Mouse (Mus musculus): Measurements from ENCODE around the gene Hcfc1r1. TPM values are rescaled to one million over a fixed set of nuclear protein-coding genes. Genes with fewer than 3 reads are reported as not detected.
A peak's percentile ranks its signal among the peaks of the same experiment; 100 is the strongest.

The Hcfc1r1 gene
- polyA plus RNA-seq, 1 experiment from 2014 or later: 389 TPM

DNA sequence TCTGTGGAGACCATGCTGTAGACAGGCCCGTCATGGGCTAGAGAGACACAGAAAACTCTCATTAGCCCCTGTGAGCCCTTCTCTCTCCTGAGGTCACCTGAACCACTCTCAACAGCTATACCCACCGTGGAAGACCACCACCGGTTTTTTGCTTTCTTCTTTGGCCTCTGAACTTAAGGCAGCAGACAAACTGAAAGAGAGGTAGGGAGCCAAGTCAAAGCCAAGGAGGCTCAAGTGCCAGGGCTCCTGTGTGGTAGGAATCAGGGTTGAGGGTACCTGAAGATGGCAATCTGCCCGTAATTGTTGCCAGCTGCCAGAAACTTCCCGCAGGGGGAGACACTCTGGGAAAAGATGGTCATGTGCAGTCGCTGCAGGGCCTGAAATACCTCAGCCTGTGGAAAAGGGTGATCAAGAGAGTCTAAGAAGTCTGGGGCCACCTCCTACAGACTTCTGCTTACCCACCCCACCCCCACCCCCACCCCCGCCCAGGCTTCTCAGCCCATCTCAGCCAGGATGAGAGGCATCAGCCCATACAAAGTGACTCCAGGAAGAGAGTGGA is 2.8 kb upstream of the Hcfc1r1 start:
- H3K4me3 ChIP-seq (ENCODE audit: low read depth, low read length): no peak overlapping the region
- no peak overlapping the region for H3K27ac ChIP-seq (ENCODE audit: low read depth, low read length)
- H3K9me3 ChIP-seq (replicated peaks; ENCODE audit: control insufficient read depth, low read length): no peaks in the 10 kb centered on the region
- H3K36me3 ChIP-seq (ENCODE audit: control insufficient read depth, insufficient read depth, low read length): peaks cover 23% of the 10 kb centered on the region
- H3K9ac ChIP-seq (ENCODE audit: low read depth, low read length): no peak overlapping the region
- ATAC-seq (replicated peaks; ENCODE audit: insufficient number of reproducible peaks, low FRiP score, low TSS enrichment): no peak
- H3K4me2 ChIP-seq: no peak overlapping the region
- 88% methylated on average over 7 of the region's 7 CpGs for WGBS (ENCODE audit: insufficient replicate concordance)
- H3K4me1 ChIP-seq (ENCODE audit: control insufficient read depth, insufficient read depth, low read length): peaks cover 15% of the 10 kb centered on the region
- H3K27me3 ChIP-seq (ENCODE audit: control insufficient read depth, insufficient read depth, low read length): no peaks in the 10 kb centered on the region

DNA sequence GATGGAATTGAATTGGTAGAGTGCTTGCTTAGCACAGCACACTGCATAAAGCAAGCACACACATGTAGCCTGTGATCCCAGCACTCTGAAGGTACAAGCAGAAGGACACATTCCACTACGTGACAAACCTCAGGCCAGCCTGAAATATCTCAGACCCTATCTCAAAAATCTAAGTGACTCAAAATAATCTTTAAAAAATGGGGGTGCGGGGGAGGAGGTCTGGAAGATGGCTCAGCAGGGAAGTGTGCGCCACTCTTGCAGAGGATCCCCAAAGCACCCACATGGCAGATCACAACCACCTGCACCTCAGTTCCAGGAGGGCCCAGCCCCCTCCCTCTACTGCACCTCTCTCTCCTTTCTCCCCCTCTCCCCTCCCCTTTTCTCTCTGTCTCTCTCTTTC is 1.9 kb upstream of the Hcfc1r1 start:
- no peaks in the 10 kb centered on the region for H3K9me3 ChIP-seq (replicated peaks; ENCODE audit: control insufficient read depth, low read length)
- H3K4me2 ChIP-seq: no peak overlapping the region
- H3K36me3 ChIP-seq (ENCODE audit: control insufficient read depth, insufficient read depth, low read length): peaks cover 20% of the 10 kb centered on the region
- ATAC-seq (replicated peaks; ENCODE audit: insufficient number of reproducible peaks, low FRiP score, low TSS enrichment): no peak
- no peak overlapping the region for H3K27ac ChIP-seq (ENCODE audit: low read depth, low read length)
- no peak overlapping the region for H3K9ac ChIP-seq (ENCODE audit: low read depth, low read length)
- no peaks in the 10 kb centered on the region for H3K27me3 ChIP-seq (ENCODE audit: control insufficient read depth, insufficient read depth, low read length)
- H3K4me1 ChIP-seq (ENCODE audit: control insufficient read depth, insufficient read depth, low read length): peaks cover 21% of the 10 kb centered on the region
- 89% methylated on average over 3 of the region's 3 CpGs for WGBS (ENCODE audit: insufficient replicate concordance)
- no peak overlapping the region for H3K4me3 ChIP-seq (ENCODE audit: low read depth, low read length)

DNA sequence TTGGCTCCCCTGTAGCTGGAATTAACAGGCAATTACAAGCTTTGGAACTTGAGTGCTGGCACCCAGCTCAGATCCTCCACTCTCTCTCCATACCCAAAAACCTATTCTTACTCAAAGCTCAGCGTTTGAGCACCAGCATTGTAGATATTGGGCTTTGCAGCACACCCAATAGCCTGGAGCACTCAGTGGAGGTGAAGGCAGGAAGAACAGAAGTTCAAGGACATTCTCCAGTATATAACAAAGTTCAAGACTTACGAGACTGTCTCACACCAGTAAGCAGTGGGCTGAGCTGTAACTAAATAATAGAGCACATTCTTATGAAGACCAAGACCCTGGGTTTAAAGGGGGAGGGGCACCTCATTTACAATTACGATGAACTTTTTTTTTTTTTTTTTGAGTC is 635 bp upstream of the Hcfc1r1 start:
- Histone ChIP-seq H3K4me2 (peak overlapping the region; percentile 95), H3K27me3 (ENCODE audit: control insufficient read depth, insufficient read depth, low read length) (no peaks in the 10 kb centered on the region), H3K4me1 (ENCODE audit: control insufficient read depth, insufficient read depth, low read length) (peaks cover 21% of the 10 kb centered on the region), H3K27ac (ENCODE audit: low read depth, low read length) (no peak overlapping the region), H3K9ac (ENCODE audit: low read depth, low read length) (peak overlapping the region; percentile 39; the same call in 1 of the 2 replicates), H3K9me3 (replicated peaks; ENCODE audit: control insufficient read depth, low read length) (no peaks in the 10 kb centered on the region), H3K36me3 (ENCODE audit: control insufficient read depth, insufficient read depth, low read length) (peaks cover 16% of the 10 kb centered on the region), H3K4me3 (ENCODE audit: low read depth, low read length) (peak overlapping the region; percentile 73)
- 56% methylated on average over 3 of the region's 3 CpGs for WGBS (ENCODE audit: insufficient replicate concordance)
- ATAC-seq (replicated peaks; ENCODE audit: insufficient number of reproducible peaks, low FRiP score, low TSS enrichment): no peak

DNA sequence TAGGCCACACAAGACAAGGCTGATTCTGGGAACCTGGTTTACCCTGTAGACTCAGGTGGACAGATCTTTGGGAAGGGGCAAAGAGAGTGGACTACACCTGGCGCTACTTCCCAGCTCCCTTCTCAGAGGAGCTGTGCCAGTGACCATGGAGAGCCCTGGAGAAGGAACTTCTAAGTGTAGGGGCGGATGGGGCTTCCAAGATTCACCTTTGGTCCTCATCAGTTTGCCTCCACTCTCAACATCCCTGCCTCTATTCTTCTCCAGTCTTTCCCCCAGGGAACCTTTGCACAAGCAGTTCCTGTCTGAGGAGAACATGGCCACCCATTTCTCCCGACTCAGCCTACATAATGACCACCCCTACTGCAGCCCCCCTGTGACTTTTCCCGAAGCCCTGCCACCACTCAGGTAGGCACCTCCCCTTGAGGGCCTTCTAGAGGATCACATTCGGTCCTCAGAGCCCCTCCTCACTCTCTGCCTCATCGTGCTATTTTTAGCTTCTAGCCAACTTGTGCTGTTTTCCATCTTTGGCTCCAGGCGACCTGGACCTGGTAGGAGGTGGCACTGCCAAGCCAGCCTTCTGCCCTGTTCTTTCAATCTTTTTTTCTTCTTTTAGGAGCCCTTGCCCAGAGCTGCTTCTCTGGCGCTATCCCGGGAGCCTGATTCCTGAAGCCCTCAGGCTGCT is 1.0 kb downstream of the Hcfc1r1 start:
- no peak for ATAC-seq (replicated peaks; ENCODE audit: insufficient number of reproducible peaks, low FRiP score, low TSS enrichment)
- Histone ChIP-seq H3K9me3 (replicated peaks; ENCODE audit: control insufficient read depth, low read length) (no peaks in the 10 kb centered on the region), H3K27ac (ENCODE audit: low read depth, low read length) (peak overlapping the region; percentile 95)

DNA sequence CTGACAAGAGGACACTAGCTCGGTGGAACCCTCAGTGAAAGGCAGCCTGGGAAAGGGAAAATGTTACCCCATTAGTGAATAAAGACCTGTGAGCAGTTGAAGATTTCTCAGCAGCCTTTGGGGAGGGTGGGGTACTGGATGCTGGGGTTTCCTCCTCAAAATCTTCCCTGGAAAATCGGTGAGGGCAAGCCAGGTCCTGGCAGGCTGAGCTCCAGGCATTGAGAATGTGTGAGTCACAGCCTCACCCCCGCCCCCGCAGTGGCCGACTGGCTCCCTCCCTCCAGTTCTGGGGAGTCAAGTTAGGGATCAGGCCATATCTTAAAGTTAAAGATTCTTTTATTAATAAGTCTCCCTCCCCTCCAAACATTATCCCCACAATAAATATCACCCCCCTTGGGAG is 1.7 kb downstream of the Hcfc1r1 start:
- H3K9ac ChIP-seq (ENCODE audit: low read depth, low read length): peak overlapping the region; percentile 86
- peaks cover 21% of the 10 kb centered on the region for H3K4me1 ChIP-seq (ENCODE audit: control insufficient read depth, insufficient read depth, low read length)
- ATAC-seq (replicated peaks; ENCODE audit: insufficient number of reproducible peaks, low FRiP score, low TSS enrichment): no peak
- H3K4me2 ChIP-seq: peak overlapping the region; percentile 95
- peaks cover 3% of the 10 kb centered on the region; the same call in 1 of the 2 replicates for H3K36me3 ChIP-seq (ENCODE audit: control insufficient read depth, insufficient read depth, low read length)
- H3K4me3 ChIP-seq (ENCODE audit: low read depth, low read length): peak overlapping the region; percentile 73
- 18% methylated on average over 5 of the region's 5 CpGs for WGBS (ENCODE audit: insufficient replicate concordance)
- no peaks in the 10 kb centered on the region for H3K9me3 ChIP-seq (replicated peaks; ENCODE audit: control insufficient read depth, low read length)
- H3K27ac ChIP-seq (ENCODE audit: low read depth, low read length): peak overlapping the region; percentile 95
- peaks cover 19% of the 10 kb centered on the region for H3K27me3 ChIP-seq (ENCODE audit: control insufficient read depth, insufficient read depth, low read length)

More for the DNA sequence above, 1.0 kb downstream of the Hcfc1r1 start:
- 22% methylated on average over 9 of the region's 9 CpGs for WGBS (ENCODE audit: insufficient replicate concordance)
- peak overlapping the region; percentile 95 for H3K4me2 ChIP-seq
- H3K4me3 ChIP-seq (ENCODE audit: low read depth, low read length): peak overlapping the region; percentile 73
- peaks cover 21% of the 10 kb centered on the region for H3K4me1 ChIP-seq (ENCODE audit: control insufficient read depth, insufficient read depth, low read length)
- peaks cover 12% of the 10 kb centered on the region for H3K27me3 ChIP-seq (ENCODE audit: control insufficient read depth, insufficient read depth, low read length)
- peaks cover 7% of the 10 kb centered on the region for H3K36me3 ChIP-seq (ENCODE audit: control insufficient read depth, insufficient read depth, low read length)
- peak overlapping the region; percentile 86 for H3K9ac ChIP-seq (ENCODE audit: low read depth, low read length)

DNA sequence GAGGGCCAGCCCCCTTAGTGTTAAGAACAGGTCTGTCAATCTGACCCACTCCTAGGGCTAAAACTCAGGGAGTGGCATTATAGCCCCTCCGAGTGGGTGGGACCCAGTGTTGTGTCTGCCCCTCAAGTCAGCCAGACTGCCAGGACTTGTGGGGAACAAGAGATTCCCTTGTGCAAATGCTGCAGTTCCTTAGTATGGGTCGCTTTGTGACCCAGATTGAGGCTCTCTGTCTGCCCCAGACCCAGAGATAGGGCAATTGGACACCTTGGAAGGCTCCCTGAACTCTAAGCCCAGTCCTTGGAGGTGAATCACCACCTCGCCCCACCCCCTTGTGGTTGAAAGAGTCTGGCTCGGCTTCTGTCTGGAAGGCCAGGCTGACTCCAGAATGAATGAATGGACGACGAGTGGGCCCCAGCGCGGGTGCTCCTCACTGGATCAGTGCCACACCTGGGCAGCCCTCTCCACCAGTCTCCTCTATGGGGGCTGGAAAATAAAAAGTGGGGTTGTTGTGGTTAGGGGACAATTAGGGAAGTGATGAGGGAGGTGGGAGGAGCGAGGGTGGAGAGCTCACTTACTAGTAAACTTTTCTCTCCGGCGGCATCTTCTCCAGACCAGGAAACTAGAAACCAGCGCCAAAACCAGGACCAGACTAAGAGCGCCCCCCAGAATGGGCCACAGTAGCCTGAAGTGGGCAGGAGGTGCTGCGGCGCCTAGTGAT is 2.3 kb downstream of the Hcfc1r1 start:
- peak overlapping the region; percentile 95 for H3K27ac ChIP-seq (ENCODE audit: low read depth, low read length)
- WGBS (ENCODE audit: insufficient replicate concordance): 7% methylated on average over 15 of the region's 15 CpGs
- peak overlapping the region; percentile 73 for H3K4me3 ChIP-seq (ENCODE audit: low read depth, low read length)
- no peaks in the 10 kb centered on the region for H3K9me3 ChIP-seq (replicated peaks; ENCODE audit: control insufficient read depth, low read length)
- peaks cover 25% of the 10 kb centered on the region for H3K27me3 ChIP-seq (ENCODE audit: control insufficient read depth, insufficient read depth, low read length)
- peak overlapping the region; percentile 86 for H3K9ac ChIP-seq (ENCODE audit: low read depth, low read length)
- H3K4me1 ChIP-seq (ENCODE audit: control insufficient read depth, insufficient read depth, low read length): peaks cover 21% of the 10 kb centered on the region
- peak overlapping the region; percentile 95 for H3K4me2 ChIP-seq
- H3K36me3 ChIP-seq (ENCODE audit: control insufficient read depth, insufficient read depth, low read length): no peaks in the 10 kb centered on the region
- ATAC-seq (replicated peaks; ENCODE audit: insufficient number of reproducible peaks, low FRiP score, low TSS enrichment): no peak

DNA sequence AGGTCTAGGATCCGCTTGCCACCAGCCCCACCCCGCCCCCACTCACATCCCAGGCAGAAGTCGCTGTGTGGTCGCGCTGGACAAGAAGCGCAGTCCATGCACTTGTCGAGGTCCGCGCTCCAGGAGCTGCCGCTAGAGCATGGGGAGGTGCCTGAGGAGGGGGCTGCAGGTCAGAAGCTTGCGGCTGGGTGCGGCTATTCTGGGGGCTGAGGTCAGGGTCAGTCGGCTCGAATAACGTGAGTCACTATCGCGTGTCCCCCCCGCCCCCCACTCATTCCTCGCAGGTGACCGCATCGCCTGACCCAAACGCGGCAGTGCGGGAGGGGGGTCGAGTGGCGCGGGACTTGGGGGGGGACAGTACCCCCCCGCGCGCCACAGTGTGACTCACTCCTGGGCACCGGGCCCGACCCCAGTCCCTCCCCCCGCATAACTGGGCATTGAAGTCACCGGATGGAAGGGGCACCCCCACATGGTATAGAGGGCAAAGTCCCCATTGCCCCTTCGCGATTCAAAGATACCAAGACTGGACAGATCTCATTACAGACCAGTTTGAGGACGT is 3.2 kb downstream of the Hcfc1r1 start:
- H3K27ac ChIP-seq (ENCODE audit: low read depth, low read length): peak overlapping the region; percentile 95
- peaks cover 33% of the 10 kb centered on the region for H3K27me3 ChIP-seq (ENCODE audit: control insufficient read depth, insufficient read depth, low read length)
- H3K9ac ChIP-seq (ENCODE audit: low read depth, low read length): peak overlapping the region; percentile 86
- WGBS (ENCODE audit: insufficient replicate concordance): under 1% methylated on average over 37 of the region's 37 CpGs
- ATAC-seq (replicated peaks; ENCODE audit: insufficient number of reproducible peaks, low FRiP score, low TSS enrichment): no peak
- peak overlapping the region; percentile 95 for H3K4me2 ChIP-seq
- no peaks in the 10 kb centered on the region for H3K9me3 ChIP-seq (replicated peaks; ENCODE audit: control insufficient read depth, low read length)
- peak overlapping the region; percentile 73 for H3K4me3 ChIP-seq (ENCODE audit: low read depth, low read length)
- no peaks in the 10 kb centered on the region for H3K36me3 ChIP-seq (ENCODE audit: control insufficient read depth, insufficient read depth, low read length)
- peaks cover 21% of the 10 kb centered on the region for H3K4me1 ChIP-seq (ENCODE audit: control insufficient read depth, insufficient read depth, low read length)

DNA sequence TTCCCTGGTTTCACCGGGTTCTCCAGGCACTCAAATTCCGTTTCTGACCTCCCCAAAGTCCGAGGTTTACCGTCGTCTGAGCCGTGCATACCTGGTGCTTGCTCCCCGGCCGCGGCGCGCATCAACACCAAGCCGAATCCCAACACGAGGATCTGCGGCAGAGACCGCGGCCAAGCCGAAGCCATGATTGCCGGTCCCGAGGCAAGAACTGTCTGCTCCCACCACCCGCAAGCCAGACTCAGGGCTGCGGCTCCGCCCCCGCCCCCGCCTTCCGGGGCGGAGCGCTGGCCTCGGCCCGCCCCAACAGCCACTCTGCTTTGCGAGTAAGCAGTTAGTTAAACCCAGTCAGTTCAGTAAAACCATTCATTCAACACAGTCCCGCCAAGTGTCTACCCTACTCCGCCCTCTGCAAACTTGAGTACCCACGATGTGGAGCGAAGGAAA is 3.9 kb downstream of the Hcfc1r1 start, which contains the start of gene Tnfrsf12a:
Tnfrsf12a (minus strand) TSS at position 233 of the 444 bp plus-strand sequence.
- Histone ChIP-seq H3K36me3 (ENCODE audit: control insufficient read depth, insufficient read depth, low read length) (no peaks in the 10 kb centered on the region), H3K4me1 (ENCODE audit: control insufficient read depth, insufficient read depth, low read length) (peaks cover 21% of the 10 kb centered on the region), H3K27ac (ENCODE audit: low read depth, low read length) (peak within 1 kb of the TSS; percentile 95), H3K4me2 (peak within 1 kb of the TSS; percentile 95), H3K27me3 (ENCODE audit: control insufficient read depth, insufficient read depth, low read length) (peaks cover 40% of the 10 kb centered on the region), H3K9ac (ENCODE audit: low read depth, low read length) (peak within 1 kb of the TSS; percentile 86), H3K9me3 (replicated peaks; ENCODE audit: control insufficient read depth, low read length) (no peaks in the 10 kb centered on the region), H3K4me3 (ENCODE audit: low read depth, low read length) (peak within 1 kb of the TSS; percentile 73)
- WGBS (ENCODE audit: insufficient replicate concordance): under 1% methylated on average over 34 of the region's 34 CpGs
- ATAC-seq (replicated peaks; ENCODE audit: insufficient number of reproducible peaks, low FRiP score, low TSS enrichment): peak; percentile 33; the same call in 1 of the 2 replicates
